Mouse (Mus musculus) CD8-positive naive resting alpha-beta T cell, adult 57 days (primary cell): ENCODE results near the gene 1700001K19Rik. TPM values are rescaled to one million over a fixed set of nuclear protein-coding genes. Genes with fewer than 3 reads are reported as not detected.

Experiments used
- total RNA-seq: library from RNA; stranded (reverse); gene quantifications from one replicate; pipeline ENCODE4 v1.2.4, GENCODE M21; 2023

1700001K19Rik gene
- 0.95 TPM for total RNA-seq

GRCm38 (mm10) chr12:110682561-110683299, at the start of gene 1700001K19Rik:
Gene 1700001K19Rik (minus strand): TSS chr12:110682619.

GRCm38 (mm10) chr12:110702556-110702955, 20.1 kb upstream of the 1700001K19Rik start, which contains the start of gene Hsp90aa1:
Gene Hsp90aa1 (minus strand): TSS chr12:110702728.

Other genes with a start within 250 kb of the 1700001K19Rik start
- gene Ppp2r5c, start 235.5 kb downstream of the 1700001K19Rik start, total RNA-seq: 112 TPM
- 172 TPM for gene Dync1h1, start 81.2 kb downstream of the 1700001K19Rik start, total RNA-seq
- gene Hsp90aa1, start 20.1 kb upstream of the 1700001K19Rik start, total RNA-seq: 357 TPM
- gene Wdr20, start 55.3 kb upstream of the 1700001K19Rik start, total RNA-seq: 75.5 TPM
- gene Mok, start 158.3 kb upstream of the 1700001K19Rik start, total RNA-seq: not detected
- 3.7 TPM for gene Zfp839, start 167.6 kb upstream of the 1700001K19Rik start, total RNA-seq
- gene Cinp, start 206.5 kb upstream of the 1700001K19Rik start, total RNA-seq: 28.0 TPM
- gene Tecpr2, start 206.6 kb upstream of the 1700001K19Rik start, total RNA-seq: 7.0 TPM